Mouse (Mus musculus) CH12.LX (cell line): ENCODE data around the gene Zdhhc24. TPM values are rescaled to one million over a fixed set of nuclear protein-coding genes. Genes with fewer than 3 reads are reported as not detected.
A peak's percentile ranks its signal among the peaks of the same experiment; 100 is the strongest.

Experiments
- DNase-seq: peaks from one replicate; pipeline ENCODE4 v3.0.0-alpha.2; 2013; ENCODE audit errors: extremely low read depth
- H3K27ac ChIP-seq: 2 replicates; pipeline ENCODE4 v1.5.1; 2012; ENCODE audit warnings: low read depth, mild to moderate bottlenecking, control low read depth, moderate library complexity; ENCODE audit not compliant: insufficient read depth
- H3K27me3 ChIP-seq: replicated peaks from 2 replicates; pipeline ENCODE3; 2012; ENCODE audit warnings: inconsistent platforms
- H3K36me3 ChIP-seq, 2 experiments: replicated peaks in 1 of 2; 2 replicates each; pipeline versions ENCODE3 to v1.6.1; 2012; ENCODE audit warnings: inconsistent platforms in 1 of 2, low read length in 1 of 2, mild to moderate bottlenecking in 1 of 2, mixed read lengths in 1 of 2, moderate library complexity in 1 of 2; ENCODE audit not compliant: control insufficient read depth in 1 of 2, insufficient read depth in 1 of 2
- H3K4me1 ChIP-seq, 2 experiments: 2 replicates each; pipeline ENCODE4 v1.6.1; 2012; ENCODE audit warnings: inconsistent platforms in 1 of 2, moderate library complexity in 1 of 2; ENCODE audit not compliant: insufficient read depth in 2 of 2, control insufficient read depth in 1 of 2
- H3K4me2 ChIP-seq: 2 replicates; pipeline ENCODE4 v1.6.1; 2012; ENCODE audit warnings: low read depth, mild to moderate bottlenecking, control low read depth; ENCODE audit not compliant: poor library complexity, insufficient read depth, severe bottlenecking
- H3K4me3 ChIP-seq, 3 experiments: fragments of 150-350 bp in 1 of 3; sonication (generic) in 1 of 3; replicated peaks in 1 of 3; 2 replicates each; pipeline versions ENCODE3 to v1.5.1; 2011 to 2012; ENCODE audit warnings: low read depth in 2 of 3, low read length in 2 of 3, mild to moderate bottlenecking in 2 of 3, moderate library complexity in 2 of 3, control low read depth in 1 of 3, improper control_type of control experiment in 1 of 3, inconsistent platforms in 1 of 3, mixed read lengths in 1 of 3; ENCODE audit not compliant: poor library complexity in 1 of 3
- H3K79me2 ChIP-seq: replicated peaks from 2 replicates; pipeline ENCODE4 v1.6.1; 2012; ENCODE audit warnings: mild to moderate bottlenecking, moderate library complexity; ENCODE audit not compliant: control insufficient read depth, poor library complexity, insufficient read depth, severe bottlenecking; ENCODE audit errors: extremely low read depth
- H3K9ac ChIP-seq: 2 replicates; pipeline ENCODE4 v1.6.1; 2012; ENCODE audit warnings: low read depth, mild to moderate bottlenecking, control low read depth, moderate library complexity; ENCODE audit not compliant: insufficient read depth
- H3K9me3 ChIP-seq: replicated peaks from 2 replicates; pipeline ENCODE3; 2012; ENCODE audit warnings: low read length, inconsistent platforms, mixed read lengths
- BHLHE40 ChIP-seq: IDR thresholded peaks from 2 replicates; pipeline ENCODE4 v1.6.1; 2011; ENCODE audit warnings: mild to moderate bottlenecking, low read depth, low read length, improper control_type of control experiment
- CHD1 ChIP-seq: IDR thresholded peaks from 2 replicates; pipeline ENCODE4 v1.6.1; 2012; ENCODE audit warnings: low read depth, low read length, improper control_type of control experiment, inconsistent platforms
- CHD2 ChIP-seq: IDR thresholded peaks from 2 replicates; pipeline ENCODE4 v1.6.1; 2011; ENCODE audit warnings: low read length, improper control_type of control experiment
- E2F4 ChIP-seq: IDR thresholded peaks from 2 replicates; pipeline ENCODE4 v1.6.1; 2011; ENCODE audit warnings: low read depth, low read length, improper control_type of control experiment; ENCODE audit not compliant: insufficient replicate concordance
- EP300 ChIP-seq: IDR thresholded peaks from 2 replicates; pipeline ENCODE4 v1.6.1; 2011; ENCODE audit warnings: low read length, improper control_type of control experiment
- ETS1 ChIP-seq: conservative IDR thresholded peaks from 2 replicates; pipeline ENCODE4 v1.6.1; 2012; ENCODE audit warnings: low read depth, mild to moderate bottlenecking, inconsistent platforms, low read length, improper control_type of control experiment, moderate library complexity
- GABPA ChIP-seq: IDR thresholded peaks from 2 replicates; pipeline ENCODE4 v1.6.1; 2012; ENCODE audit warnings: low read depth, low read length, improper control_type of control experiment, inconsistent platforms; ENCODE audit not compliant: insufficient replicate concordance
- HCFC1 ChIP-seq: IDR thresholded peaks from 2 replicates; pipeline ENCODE4 v1.6.1; 2012; ENCODE audit warnings: low read depth, mild to moderate bottlenecking, inconsistent platforms, low read length, improper control_type of control experiment
- IRF4 ChIP-seq: IDR thresholded peaks from 2 replicates; pipeline ENCODE4 v1.6.1; 2014; ENCODE audit warnings: low read depth, mild to moderate bottlenecking, inconsistent platforms, low read length, improper control_type of control experiment
- JUN ChIP-seq: IDR thresholded peaks from 2 replicates; pipeline ENCODE4 v1.6.1; 2011; ENCODE audit warnings: low read depth, mild to moderate bottlenecking, low read length, improper control_type of control experiment, moderate library complexity; ENCODE audit not compliant: insufficient read depth
- JUND ChIP-seq: conservative IDR thresholded peaks from 2 replicates; pipeline ENCODE4 v1.6.1; 2011; ENCODE audit warnings: low read depth, low read length, improper control_type of control experiment
- KAT2A ChIP-seq: IDR thresholded peaks from 2 replicates; pipeline ENCODE4 v1.6.1; 2012; ENCODE audit warnings: low read length, improper control_type of control experiment, inconsistent platforms; ENCODE audit not compliant: insufficient replicate concordance
- MAX ChIP-seq: IDR thresholded peaks from 2 replicates; pipeline ENCODE4 v1.6.1; 2011; ENCODE audit warnings: low read length, improper control_type of control experiment
- MAZ ChIP-seq: IDR thresholded peaks from 2 replicates; pipeline ENCODE4 v1.6.1; 2012; ENCODE audit warnings: low read depth, mild to moderate bottlenecking, inconsistent platforms, low read length, improper control_type of control experiment, moderate library complexity
- MEF2A ChIP-seq: IDR thresholded peaks from 2 replicates; pipeline ENCODE4 v1.6.1; 2014; ENCODE audit warnings: low read depth, mild to moderate bottlenecking, inconsistent platforms, low read length, improper control_type of control experiment, borderline replicate concordance
- MXI1 ChIP-seq: IDR thresholded peaks from 2 replicates; pipeline ENCODE4 v1.6.1; 2011; ENCODE audit warnings: mild to moderate bottlenecking, low read depth, low read length, improper control_type of control experiment
- MYC ChIP-seq: IDR thresholded peaks from 2 replicates; pipeline ENCODE4 v1.6.1; 2011; ENCODE audit warnings: low read depth, mild to moderate bottlenecking, improper control_type of control experiment, low read length
- NELFE ChIP-seq: IDR thresholded peaks from 2 replicates; pipeline ENCODE4 v1.6.1; 2011; ENCODE audit warnings: low read depth, low read length, improper control_type of control experiment
- POLR2A ChIP-seq: IDR thresholded peaks from 2 replicates; pipeline ENCODE4 v1.6.1; 2011; ENCODE audit warnings: low read depth, mild to moderate bottlenecking, improper control_type of control experiment, low read length
- RAD21 ChIP-seq: IDR thresholded peaks from 2 replicates; pipeline ENCODE4 v1.6.1; 2011; ENCODE audit warnings: low read depth, mild to moderate bottlenecking, low read length, improper control_type of control experiment, moderate library complexity
- RCOR1 ChIP-seq: conservative IDR thresholded peaks from 2 replicates; pipeline ENCODE4 v1.6.1; 2012; ENCODE audit warnings: low read depth, mild to moderate bottlenecking, inconsistent platforms, low read length, improper control_type of control experiment
- SIN3A ChIP-seq: IDR thresholded peaks from 2 replicates; pipeline ENCODE4 v1.6.1; 2012; ENCODE audit warnings: low read length, improper control_type of control experiment, inconsistent platforms
- SMC3 ChIP-seq: IDR thresholded peaks from 2 replicates; pipeline ENCODE4 v1.6.1; 2011; ENCODE audit warnings: low read depth, low read length, improper control_type of control experiment
- TBP ChIP-seq: conservative IDR thresholded peaks from 2 replicates; pipeline ENCODE4 v1.6.1; 2011; ENCODE audit warnings: low read depth, low read length, improper control_type of control experiment
- TCF12 ChIP-seq: IDR thresholded peaks from 2 replicates; pipeline ENCODE4 v1.6.1; 2014; ENCODE audit warnings: low read depth, mild to moderate bottlenecking, inconsistent platforms, low read length, improper control_type of control experiment
- UBTF ChIP-seq: IDR thresholded peaks from 2 replicates; pipeline ENCODE4 v1.6.1; 2012; ENCODE audit warnings: low read depth, mild to moderate bottlenecking, inconsistent platforms, low read length, improper control_type of control experiment, moderate library complexity
- USF1 ChIP-seq: IDR thresholded peaks from 2 replicates; pipeline ENCODE4 v1.6.1; 2014; ENCODE audit warnings: low read depth, mild to moderate bottlenecking, inconsistent platforms, low read length, improper control_type of control experiment
- USF2 ChIP-seq: conservative IDR thresholded peaks from 2 replicates; pipeline ENCODE4 v1.6.1; 2011; ENCODE audit warnings: low read depth, low read length, improper control_type of control experiment
- ZC3H11A ChIP-seq: IDR thresholded peaks from 2 replicates; pipeline ENCODE4 v1.6.1; 2012; ENCODE audit warnings: low read depth, mild to moderate bottlenecking, inconsistent platforms, low read length, improper control_type of control experiment
- ZMIZ1 ChIP-seq: IDR thresholded peaks from 2 replicates; pipeline ENCODE4 v1.6.1; 2012; ENCODE audit warnings: low read depth, mild to moderate bottlenecking, inconsistent platforms, low read length, improper control_type of control experiment
- ZNF384 ChIP-seq: IDR thresholded peaks from 2 replicates; pipeline ENCODE4 v1.6.1; 2012; ENCODE audit warnings: low read depth, low read length, improper control_type of control experiment, inconsistent platforms
- dilution Hi-C: fragments of 300-500 bp; cut with MboI; formaldehyde crosslinking; loops from 2 replicates; pipeline ENCODE4 v1.14.3; 2020; ENCODE audit warnings: low sequenced_read_pairs; ENCODE audit not compliant: extremely low pct_unique_long_range_greater_than_20kb, extremely low pct_ligation_motif_present
- in situ Hi-C: fragments of 300-500 bp; cut with MboI; formaldehyde crosslinking; loops from 3 replicates; pipeline ENCODE4 v1.14.3; 2019; ENCODE audit warnings: low sequenced_read_pairs, low pct_ligation_motif_present, low pct_unique_long_range_greater_than_20kb, mixed read lengths
- polyA plus RNA-seq: library from polyadenylated mRNA; unstranded; fragments of >175 nt; gene quantifications from 2 replicates; pipeline ENCODE4 v1.2.1, GENCODE M21; 2012; ENCODE audit warnings: low read depth; ENCODE audit not compliant: insufficient read length
- total RNA-seq, 2 experiments: library from RNA; depleted of rRNA; stranded (reverse); fragments of 300-350 nt in 1 of 2; fragments of >200 nt in 1 of 2; gene quantifications; 2 replicates each; pipeline ENCODE4 v1.2.3; 2012 to 2014

Zdhhc24 gene
- total and polyA plus RNA-seq, 3 experiments = 5.0 to 8.0 (median 5.0) TPM

DNA sequence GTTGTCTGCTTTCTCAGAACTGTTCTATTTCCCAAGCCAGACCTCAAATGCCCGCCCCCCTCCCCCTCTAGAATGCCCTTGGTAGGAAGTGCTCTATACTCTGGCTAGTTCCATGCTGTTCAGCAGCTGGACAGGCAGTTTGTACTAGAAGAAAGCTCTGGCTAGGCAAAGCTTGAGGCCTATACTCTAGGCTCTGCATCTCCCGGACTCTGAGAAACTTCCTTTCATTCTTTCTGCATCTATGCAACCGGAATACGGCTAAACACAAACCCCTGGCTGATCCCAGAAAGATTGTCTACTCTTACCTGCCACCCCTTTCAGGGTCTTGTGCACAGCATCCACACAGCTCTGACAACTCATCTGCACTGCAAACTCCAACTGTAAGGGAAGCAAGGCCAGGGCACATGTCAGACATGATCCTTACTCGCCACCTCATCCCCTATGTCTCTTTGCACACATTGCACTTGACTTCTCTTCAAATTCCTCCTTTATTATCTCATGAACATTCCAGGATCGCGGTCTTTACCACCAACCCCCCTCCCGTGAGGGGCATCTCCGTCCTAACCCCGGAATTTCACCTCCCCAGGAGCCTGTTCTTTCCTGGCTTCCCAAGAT is 39.8 kb upstream of the Zdhhc24 start:
- TF ChIP-seq ETS1 (no peak), USF2 (no peak), BHLHE40 (no peak), SIN3A (no peak), JUN (no peak), MXI1 (no peak), MYC (no peak), SMC3 (no peak), EP300 (no peak), MAX (no peak), ZMIZ1 (no peak), CHD1 (no peak), JUND (no peak), USF1 (no peak), UBTF (no peak), HCFC1 (no peak), CHD2 (no peak), TCF12 (no peak), POLR2A (no peak), IRF4 (no peak)
- TF ChIP-seq, all 38 proteins: peak for 0
- Histone ChIP-seq H3K4me3 (peak overlapping the region; percentile 76 to 81 (median 76)), H3K4me1 (peaks cover 6 to 19% of the 10 kb centered on the region in 2 experiments; a peak in 3 of 4 replicates), H3K4me2 (peak overlapping the region; percentile 78), H3K27me3 (peaks cover 38% of the 10 kb centered on the region), H3K27ac (no peak overlapping the region), H3K36me3 (peaks cover 5 to 26% of the 10 kb centered on the region in 2 experiments), H3K79me2 (no peaks in the 10 kb centered on the region), H3K9ac (peak overlapping the region; percentile 83), H3K9me3 (no peaks in the 10 kb centered on the region)
- peak; percentile 13 for DNase-seq
- in situ Hi-C loops (no loop called here), dilution Hi-C loops (no loop called here)

DNA sequence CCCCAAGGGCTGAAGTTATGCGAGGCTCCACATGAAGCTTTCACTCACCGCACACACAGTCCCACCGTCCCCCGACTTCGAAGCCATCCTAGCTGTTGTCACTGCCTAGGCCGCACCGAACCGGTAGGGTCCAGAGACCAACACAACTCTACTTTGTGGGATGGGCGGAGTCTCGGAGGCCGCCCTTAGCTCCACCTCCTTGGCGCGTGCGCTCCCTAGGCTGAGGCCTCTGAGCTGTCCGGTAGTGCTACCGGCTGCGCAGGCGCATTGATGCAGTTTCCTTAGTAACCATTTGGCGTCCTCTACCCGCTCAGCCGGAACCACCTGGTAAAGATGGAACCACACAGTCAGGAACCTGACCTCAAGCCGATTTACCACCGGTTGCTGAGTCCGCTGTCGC is 39.3 kb upstream of the Zdhhc24 start, which contains the start of the genes Ccs and Ccdc87:
TSS of gene Ccs (minus strand) at position 184 of the 400 bp plus-strand sequence.
TSS of gene Ccdc87 (plus strand) at position 218 of the 400 bp plus-strand sequence.
- dilution Hi-C loops = no loop called here
- Histone ChIP-seq H3K9me3 (no peaks in the 10 kb centered on the region), H3K4me3 (peak within 1 kb of the TSS; percentile 76 to 81 (median 76)), H3K27ac (no peak within 1 kb of the TSS), H3K36me3 (peaks cover 5 to 22% of the 10 kb centered on the region in 2 experiments), H3K4me1 (peaks cover 6 to 19% of the 10 kb centered on the region in 2 experiments; a peak in 3 of 4 replicates), H3K27me3 (peaks cover 40% of the 10 kb centered on the region), H3K79me2 (no peaks in the 10 kb centered on the region), H3K9ac (peak within 1 kb of the TSS; percentile 83), H3K4me2 (peak within 1 kb of the TSS; percentile 88)
- in situ Hi-C loops = no loop called here
- peak; percentile 97 for DNase-seq
- TF ChIP-seq TCF12 (peak; percentile 64), TBP (0 out of 2 replicates have a peak, but pooled peaks have one; percentile 46), RAD21 (no peak), NELFE (peak; percentile 80), JUN (no peak), GABPA (no peak), RCOR1 (no peak), EP300 (no peak; the same call in 1 of the 2 replicates), ZC3H11A (no peak), SIN3A (peak; percentile 100), IRF4 (peak; percentile 41; the same call in 1 of the 2 replicates), SMC3 (no peak), MEF2A (no peak), ZMIZ1 (peak; percentile 38; the same call in 1 of the 2 replicates), MXI1 (peak; percentile 98), CHD2 (no peak), ZNF384 (no peak), E2F4 (peak; percentile 43; the same call in 1 of the 2 replicates), MAZ (no peak), KAT2A (0 out of 2 replicates have a peak, but pooled peaks have one; percentile 42), CHD1 (no peak)
